Mouse (Mus musculus) C3H10T1/2 (cell line): Measurements from ENCODE around the gene Hmgn3. TPM values are rescaled to one million over a fixed set of nuclear protein-coding genes. Genes with fewer than 3 reads are reported as not detected.

Source experiments
- polyA plus RNA-seq, 2 experiments: library from polyadenylated mRNA; unstranded; fragments of >200 nt; fragmentation: generic; extraction: Trizol; gene quantifications; one replicate each; pipeline ENCODE4 v1.2.1; 2012; ENCODE audit warnings: missing spikeins in 2 of 2

Hmgn3 gene
- polyA plus RNA-seq, result 10 to 100 TPM; 14.8 to 80.0 TPM

GRCm38 (mm10) chr9:83146446-83147188 lies at the start of gene Hmgn3:
Gene Hmgn3 (minus strand): TSS chr9:83146685.

Other genes with a start within 250 kb of the Hmgn3 start
- gene Phip, start 171.2 kb downstream of the Hmgn3 start, polyA plus RNA-seq, result 1 to 10 TPM in 1 of 2 experiments, under 1 TPM in 1; 0.94 to 4.9 TPM